Mouse (Mus musculus): ENCODE measurements around the gene Zfp180. TPM values are rescaled to one million over a fixed set of nuclear protein-coding genes. Genes with fewer than 3 reads are reported as not detected.
A peak's percentile ranks its signal among the peaks of the same experiment; 100 is the strongest.

Zfp180 gene
- total and polyA plus RNA-seq, 3 experiments, result 21.6 to 21.9 TPM; not detected in 1

DNA sequence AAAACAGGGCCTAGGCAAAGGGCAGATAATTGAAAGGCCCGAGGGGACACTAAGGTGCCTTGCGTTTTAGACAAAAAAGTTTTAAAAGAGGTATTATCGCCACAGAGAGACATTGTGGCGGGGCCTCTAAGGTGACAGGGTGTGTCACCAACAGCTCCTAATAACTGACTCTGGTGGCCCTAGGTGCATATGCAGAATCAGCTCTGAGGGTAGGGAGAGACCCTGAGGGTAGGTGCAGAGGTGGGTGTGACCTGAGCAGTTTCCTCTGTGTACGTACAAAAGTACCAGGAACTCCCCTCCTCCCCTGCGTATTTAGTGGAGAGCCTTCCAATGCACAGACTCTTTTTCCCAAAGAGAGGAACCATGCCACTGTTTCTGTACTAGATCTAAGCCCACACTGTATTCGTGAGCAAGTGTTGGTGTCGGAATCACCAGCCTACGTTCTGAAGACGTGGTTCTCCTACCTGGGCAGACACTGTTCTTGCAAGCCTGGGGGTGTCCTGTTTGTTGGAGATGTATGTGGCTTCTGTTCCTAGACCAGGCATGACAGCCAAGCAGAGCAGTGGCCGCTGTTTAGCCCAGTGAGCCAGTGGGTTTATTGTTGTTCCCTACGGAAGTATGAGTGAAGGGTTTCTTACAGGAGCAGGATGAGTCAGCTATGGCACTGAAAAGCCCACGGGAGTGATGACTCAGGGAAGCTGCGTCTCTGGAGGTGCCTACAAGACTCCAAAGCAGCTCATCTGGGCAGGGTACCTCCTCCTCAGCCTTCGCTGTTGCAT is 922 bp downstream of the Zfp180 start:
- Histone ChIP-seq H3K9me3 (replicated peaks; ENCODE audit: insufficient read depth, low read length) (no peaks in the 10 kb centered on the region), H3K27ac (ENCODE audit: control insufficient read depth, low read depth, low read length) (peak overlapping the region; percentile 13), H3K4me3 (ENCODE audit: control insufficient read depth in 1 of 2, insufficient read depth in 1 of 2, low read depth in 2 of 2, low read length in 2 of 2) (peak overlapping the region; percentile 66 to 73), H3K4me1 (ENCODE audit: control insufficient read depth in 1 of 2, insufficient read depth in 2 of 2, low read length in 2 of 2) (peaks cover 0 to 18% of the 10 kb centered on the region in 2 experiments; a peak in 2 of 4 replicates), H3K27me3 (ENCODE audit: control insufficient read depth in 1 of 2, insufficient read depth in 2 of 2, low read length in 2 of 2) (no peaks in the 10 kb centered on the region), H3K79me2 (ENCODE audit: control insufficient read depth, insufficient read depth, low read length, poor library complexity) (peaks cover 23% of the 10 kb centered on the region), H3K36me3 (ENCODE audit: control insufficient read depth in 1 of 2, insufficient read depth in 2 of 2, low read length in 2 of 2) (peaks cover 2 to 5% of the 10 kb centered on the region in 2 experiments; a peak in 3 of 4 replicates), H3K9ac (ENCODE audit: control insufficient read depth, low read depth, low read length, poor library complexity, severe bottlenecking) (peak overlapping the region; percentile 71)
- DNase-seq (ENCODE audit: low read depth, low spot score), result peak; percentile 27
- TF ChIP-seq ETS1 (IDR thresholded peaks at IDR 0.05; ENCODE audit: low read depth, low read length), result no peak
- TF ChIP-seq NRF1 (IDR thresholded peaks at IDR 0.05; ENCODE audit: insufficient read depth, low read depth, low read length, poor library complexity, severe bottlenecking), result no peak
- TF ChIP-seq RCOR1 (IDR thresholded peaks at IDR 0.05; ENCODE audit: low read depth, low read length), result no peak
- TF ChIP-seq MAX (IDR thresholded peaks at IDR 0.05; ENCODE audit: low read length), result no peak
- no peak for TF ChIP-seq MAZ (IDR thresholded peaks at IDR 0.05; ENCODE audit: low read depth, low read length)
- TF ChIP-seq RAD21 (IDR thresholded peaks at IDR 0.05; ENCODE audit: low read depth, low read length), result no peak
- no peak for TF ChIP-seq MAFK (IDR thresholded peaks at IDR 0.05; ENCODE audit: borderline replicate concordance, low read depth, low read length)
- no peak for TF ChIP-seq HCFC1 (IDR thresholded peaks at IDR 0.05; ENCODE audit: low read depth, low read length)
- no peak for TF ChIP-seq USF1 (IDR thresholded peaks at IDR 0.05; ENCODE audit: low read depth, low read length)
- no peak for TF ChIP-seq POLR2AphosphoS5 (IDR thresholded peaks at IDR 0.05; ENCODE audit: borderline replicate concordance, low read depth, low read length)
- no peak for TF ChIP-seq GATA1 (IDR thresholded peaks at IDR 0.05; ENCODE audit: low read depth, low read length)
- TF ChIP-seq MEF2A (IDR thresholded peaks at IDR 0.05; ENCODE audit: extremely low read depth, insufficient replicate concordance, low read depth, low read length, poor library complexity, severe bottlenecking), result no peak
- TF ChIP-seq POLR2A (IDR thresholded peaks at IDR 0.05; ENCODE audit: control insufficient read depth in 1 of 2, insufficient read depth in 1 of 2, low read depth in 1 of 2, low read length in 2 of 2, poor library complexity in 1 of 2), result no peak
- TF ChIP-seq KAT2A (conservative IDR thresholded peaks at IDR 0.05; ENCODE audit: low read depth, low read length), result no peak

DNA sequence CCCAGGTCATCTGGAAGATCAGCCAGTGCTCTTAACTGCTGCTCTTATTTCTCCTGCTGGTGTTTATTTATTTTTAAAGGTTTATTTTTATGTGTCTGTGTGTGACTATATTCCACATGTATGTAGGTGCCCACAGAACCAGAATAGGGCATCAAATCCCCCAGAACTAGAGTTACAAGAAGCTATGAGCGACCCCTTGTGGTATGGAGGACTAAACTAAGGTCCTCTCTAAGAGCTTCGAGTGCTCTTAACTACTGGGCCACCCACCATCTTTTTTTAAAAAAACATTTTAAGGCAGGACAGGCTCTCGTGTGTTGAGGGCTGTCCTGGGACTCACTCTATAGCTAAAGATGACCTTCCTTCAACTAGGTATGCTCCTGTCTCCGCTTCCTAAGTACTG is 5.1 kb downstream of the Zfp180 start:
- H3K27ac ChIP-seq (ENCODE audit: control insufficient read depth, low read depth, low read length), result no peak overlapping the region
- H3K36me3 ChIP-seq (ENCODE audit: control insufficient read depth in 1 of 2, insufficient read depth in 2 of 2, low read length in 2 of 2), result peaks cover 3 to 5% of the 10 kb centered on the region in 2 experiments; a peak in 3 of 4 replicates
- H3K9me3 ChIP-seq (replicated peaks; ENCODE audit: insufficient read depth, low read length), result no peaks in the 10 kb centered on the region
- peaks cover 0 to 18% of the 10 kb centered on the region in 2 experiments; a peak in 2 of 4 replicates for H3K4me1 ChIP-seq (ENCODE audit: control insufficient read depth in 1 of 2, insufficient read depth in 2 of 2, low read length in 2 of 2)
- no peak overlapping the region for H3K9ac ChIP-seq (ENCODE audit: control insufficient read depth, low read depth, low read length, poor library complexity, severe bottlenecking)
- no peaks in the 10 kb centered on the region for H3K27me3 ChIP-seq (ENCODE audit: control insufficient read depth in 1 of 2, insufficient read depth in 2 of 2, low read length in 2 of 2)
- H3K79me2 ChIP-seq (ENCODE audit: control insufficient read depth, insufficient read depth, low read length, poor library complexity), result peaks cover 23% of the 10 kb centered on the region
- H3K4me3 ChIP-seq (ENCODE audit: control insufficient read depth in 1 of 2, insufficient read depth in 1 of 2, low read depth in 2 of 2, low read length in 2 of 2), result no peak overlapping the region
- no peak for TF ChIP-seq USF2 (IDR thresholded peaks at IDR 0.05; ENCODE audit: borderline replicate concordance in 1 of 2, insufficient read depth in 1 of 2, low read depth in 1 of 2, low read length in 2 of 2)
- TF ChIP-seq GABPA (IDR thresholded peaks at IDR 0.05; ENCODE audit: low read depth, low read length), result no peak
- no peak for TF ChIP-seq NELFE (IDR thresholded peaks at IDR 0.05; ENCODE audit: low read depth, low read length)
- no peak for TF ChIP-seq SIN3A (IDR thresholded peaks at IDR 0.05; ENCODE audit: low read length)
- no peak for TF ChIP-seq USF1 (IDR thresholded peaks at IDR 0.05; ENCODE audit: low read depth, low read length)
- DNase-seq (ENCODE audit: low read depth, low spot score), result no peak

Measured in MEL (cell line).